Mouse (Mus musculus): ENCODE results near the gene Stim1. TPM values are rescaled to one million over a fixed set of nuclear protein-coding genes. Genes with fewer than 3 reads are reported as not detected.
A peak's percentile ranks its signal among the peaks of the same experiment; 100 is the strongest.

Gene Stim1
- polyA plus RNA-seq (2014; fragmentation: Nextera tagmentation; extraction: Ambion mirVana): 15.2 and 15.4 TPM in 2 replicates

DNA sequence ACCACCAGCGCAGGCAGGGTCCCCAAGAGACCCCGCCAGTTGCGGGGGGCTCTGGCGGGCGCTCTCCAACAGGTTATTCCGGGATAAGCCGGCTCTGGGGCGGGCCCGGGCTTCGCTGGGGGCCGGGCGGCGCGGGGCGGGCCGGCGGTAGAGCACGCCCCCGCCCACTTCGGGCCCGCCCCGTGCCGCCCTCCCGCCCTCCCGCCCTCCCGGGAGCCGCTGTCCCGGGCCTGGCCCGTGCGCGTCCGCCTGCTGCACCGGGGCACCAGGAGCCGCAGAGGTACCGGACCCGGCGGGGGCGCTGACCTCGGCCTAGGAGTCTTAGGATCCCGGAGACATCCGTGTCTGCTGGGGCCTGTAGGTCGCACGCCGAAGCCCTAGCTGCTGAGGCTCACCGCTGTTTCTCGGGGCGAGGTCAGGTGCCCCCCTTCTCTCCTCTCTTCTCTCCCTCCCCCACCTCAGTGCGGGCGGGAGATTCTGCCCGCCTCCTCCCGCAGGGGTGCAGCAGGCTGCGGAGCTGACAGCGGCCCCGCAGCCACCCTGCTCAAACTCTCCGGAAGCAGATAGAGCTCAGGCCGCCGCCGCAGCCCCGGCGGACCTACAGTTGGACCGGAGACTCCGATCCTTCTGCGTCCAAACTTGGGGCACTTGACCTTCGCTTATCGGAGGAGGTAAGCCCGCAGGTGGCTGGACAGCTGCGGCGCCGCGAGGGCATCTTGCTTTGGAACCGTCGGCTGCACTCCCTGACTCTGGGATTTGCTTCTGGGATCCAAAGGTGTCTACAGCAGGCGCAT, at the start of gene Stim1:
Stim1 (plus strand) TSS at position 206 of the 794 bp plus-strand sequence.
- Histone ChIP-seq H3K36me3 (replicated peaks; ENCODE audit: control insufficient read depth, insufficient read depth) (no peaks in the 10 kb centered on the region), H3K4me2 (replicated peaks) (peak within 1 kb of the TSS; percentile 97), H3K9me3 (ENCODE audit: control insufficient read depth, low read length) (no peaks in the 10 kb centered on the region), H3K4me1 (replicated peaks; ENCODE audit: control insufficient read depth, insufficient read depth, low read length) (peaks cover 18% of the 10 kb centered on the region), H3K27ac (no peak within 1 kb of the TSS), H3K4me3 (replicated peaks; ENCODE audit: low read length) (peak within 1 kb of the TSS; percentile 88), H3K27me3 (ENCODE audit: control insufficient read depth, insufficient read depth, low read length) (peaks cover 8% of the 10 kb centered on the region; the same call in 1 of the 2 replicates), H3K9ac (peak within 1 kb of the TSS; percentile 58)
- under 1% methylated on average over 69 of the region's 73 CpGs for WGBS
- peak; percentile 81 for ATAC-seq (ENCODE audit: low FRiP score)
- DNase-seq (ENCODE audit: low spot score): peak; percentile 33

DNA sequence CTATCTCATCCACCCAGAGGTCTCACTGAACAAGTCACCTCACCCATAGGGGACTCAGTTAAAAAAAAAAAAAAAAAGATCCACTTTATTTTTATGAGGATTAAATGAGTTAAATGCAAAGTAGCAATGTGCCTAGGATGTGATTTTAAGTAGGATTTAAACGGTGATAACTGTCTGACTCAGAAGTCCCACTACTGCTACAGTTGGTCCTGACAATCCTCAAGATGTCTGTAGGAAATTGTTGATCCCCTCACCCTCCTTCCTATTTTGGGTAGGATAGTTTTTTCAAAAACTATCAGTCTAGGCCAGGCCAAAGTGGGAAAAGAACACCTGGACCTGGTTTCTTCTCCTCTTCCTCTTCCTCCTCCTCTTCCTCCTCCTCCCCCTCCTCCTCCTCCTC, 45.7 kb upstream of the Stim1 start:
- no peak for DNase-seq (ENCODE audit: low spot score)
- no peaks in the 10 kb centered on the region for H3K27me3 ChIP-seq (ENCODE audit: control insufficient read depth, insufficient read depth, low read length)

DNA sequence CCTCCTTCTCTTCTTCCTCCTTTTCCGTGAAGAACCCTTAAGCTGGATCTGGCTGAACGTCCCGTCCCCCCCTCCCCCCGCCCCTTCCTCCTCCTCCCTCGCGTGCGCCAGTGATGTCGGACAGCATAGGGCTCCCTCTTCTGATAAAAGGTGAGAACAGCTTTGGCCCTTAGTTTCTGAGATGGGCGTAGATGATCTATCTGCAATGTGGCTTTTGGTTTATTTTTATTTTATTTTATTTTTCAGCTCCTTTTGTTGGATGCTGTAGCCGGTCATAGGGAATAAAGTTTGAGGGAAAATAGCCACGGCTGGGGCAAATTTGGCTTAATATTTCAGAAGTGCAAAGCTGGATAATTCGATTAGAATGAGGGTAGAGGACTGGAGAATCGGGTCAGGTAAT, 45.3 kb upstream of the Stim1 start:
- Histone ChIP-seq H3K4me3 (replicated peaks; ENCODE audit: low read length) (peak overlapping the region; percentile 61), H3K36me3 (replicated peaks; ENCODE audit: control insufficient read depth, insufficient read depth) (no peaks in the 10 kb centered on the region), H3K27ac (no peak overlapping the region), H3K27me3 (ENCODE audit: control insufficient read depth, insufficient read depth, low read length) (no peaks in the 10 kb centered on the region), H3K9ac (peak overlapping the region; percentile 75), H3K9me3 (ENCODE audit: control insufficient read depth, low read length) (no peaks in the 10 kb centered on the region), H3K4me2 (replicated peaks) (peak overlapping the region; percentile 79), H3K4me1 (replicated peaks; ENCODE audit: control insufficient read depth, insufficient read depth, low read length) (no peaks in the 10 kb centered on the region)
- ATAC-seq (ENCODE audit: low FRiP score): peak; percentile 56
- DNase-seq (ENCODE audit: low spot score): peak; percentile 69
- 1% methylated on average over 8 of the region's 13 CpGs for WGBS

More for the DNA sequence above, 45.7 kb upstream of the Stim1 start:
- Histone ChIP-seq H3K27ac (no peak overlapping the region), H3K9me3 (ENCODE audit: control insufficient read depth, low read length) (no peaks in the 10 kb centered on the region), H3K4me3 (replicated peaks; ENCODE audit: low read length) (no peak overlapping the region), H3K36me3 (replicated peaks; ENCODE audit: control insufficient read depth, insufficient read depth) (no peaks in the 10 kb centered on the region), H3K4me1 (replicated peaks; ENCODE audit: control insufficient read depth, insufficient read depth, low read length) (no peaks in the 10 kb centered on the region), H3K4me2 (replicated peaks) (peak overlapping the region; percentile 79; the same call in 1 of the 2 replicates), H3K9ac (no peak overlapping the region)
- 65% methylated on average over 1 of the region's 1 CpGs for WGBS
- no peak for ATAC-seq (ENCODE audit: low FRiP score)

DNA sequence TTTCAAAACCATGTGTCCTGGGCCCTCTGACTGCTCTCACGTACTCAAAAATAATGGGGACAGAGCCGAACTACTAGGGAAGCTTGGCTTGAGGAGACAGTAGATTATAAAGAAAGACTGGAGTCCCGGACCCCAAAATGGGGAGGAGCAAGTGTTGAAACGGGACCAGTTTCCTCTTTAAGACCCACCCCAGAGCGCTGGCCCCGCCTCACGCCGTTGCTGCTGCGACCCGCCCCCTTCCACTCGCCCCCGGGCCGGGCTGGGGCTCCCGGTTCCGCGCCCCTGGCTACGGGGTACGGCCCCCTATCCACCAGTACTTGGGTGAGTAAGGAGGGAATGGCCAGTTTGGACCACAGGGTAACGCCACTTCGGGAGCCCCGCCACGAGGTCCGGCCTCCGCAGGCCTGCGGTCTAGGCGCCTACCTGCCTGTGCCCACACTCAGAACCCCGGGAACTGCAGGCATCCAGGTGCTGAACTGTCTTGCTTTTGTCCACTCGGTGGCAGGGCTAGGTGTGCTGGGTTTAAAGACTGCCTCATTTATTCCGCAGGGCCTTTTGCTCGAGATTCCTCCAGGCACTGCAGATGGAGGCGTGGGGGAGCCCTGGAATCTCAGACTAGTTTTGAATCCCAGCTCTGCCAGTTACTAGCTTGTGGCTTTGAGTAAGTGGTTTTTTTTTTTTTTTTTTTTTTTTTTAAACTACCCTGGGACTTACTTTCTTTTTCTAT, 44.6 kb upstream of the Stim1 start:
- Histone ChIP-seq H3K4me1 (replicated peaks; ENCODE audit: control insufficient read depth, insufficient read depth, low read length) (no peaks in the 10 kb centered on the region), H3K27ac (no peak overlapping the region; the same call in 1 of the 2 replicates), H3K9ac (peak overlapping the region; percentile 75), H3K4me3 (replicated peaks; ENCODE audit: low read length) (peak overlapping the region; percentile 61), H3K27me3 (ENCODE audit: control insufficient read depth, insufficient read depth, low read length) (no peaks in the 10 kb centered on the region), H3K36me3 (replicated peaks; ENCODE audit: control insufficient read depth, insufficient read depth) (no peaks in the 10 kb centered on the region), H3K9me3 (ENCODE audit: control insufficient read depth, low read length) (no peaks in the 10 kb centered on the region), H3K4me2 (replicated peaks) (peak overlapping the region; percentile 79)
- ATAC-seq (ENCODE audit: low FRiP score): peak; percentile 85
- peak; percentile 56 for DNase-seq (ENCODE audit: low spot score)
- WGBS: 2% methylated on average over 31 of the region's 31 CpGs

DNA sequence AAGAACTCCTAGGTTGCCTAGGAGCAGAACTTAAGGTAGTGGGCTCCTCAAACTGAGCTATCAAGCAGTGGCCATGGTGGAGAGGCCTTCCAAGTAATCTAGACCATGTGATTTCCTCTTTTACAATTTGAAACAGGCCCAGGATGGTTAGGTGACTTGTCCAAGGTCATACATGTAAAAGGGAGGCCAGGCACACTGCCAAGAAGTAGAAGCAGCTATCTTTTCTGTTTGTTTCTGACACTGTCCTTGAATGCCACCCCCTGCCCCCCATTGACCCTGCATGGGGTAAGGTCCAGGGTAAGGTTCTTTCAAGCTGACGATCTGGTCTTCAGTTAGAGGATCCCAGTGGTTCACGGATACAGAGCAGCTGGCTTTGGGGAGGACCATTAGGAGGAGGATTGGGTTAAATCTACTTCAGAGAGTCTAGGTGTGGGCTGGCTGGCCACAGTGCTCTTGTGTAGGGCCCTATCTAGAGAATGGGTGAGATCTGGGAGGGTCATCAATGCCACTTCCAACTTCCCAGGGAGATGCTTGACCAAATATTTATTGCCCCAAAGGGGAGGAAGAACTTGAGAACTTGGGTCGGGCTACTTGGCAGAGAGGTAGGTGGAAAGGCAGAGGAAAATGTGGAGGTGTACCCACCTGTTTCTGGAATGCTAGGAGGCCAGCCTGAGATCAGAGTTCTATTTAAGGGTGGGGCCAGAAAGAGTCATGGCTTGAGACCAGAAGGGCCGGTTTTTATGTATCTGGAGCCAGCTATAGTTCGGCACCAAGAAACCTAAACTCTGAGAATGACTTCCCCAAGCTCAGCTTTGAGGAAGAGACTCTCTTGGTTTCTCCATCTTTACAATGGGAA, 43.5 kb upstream of the Stim1 start:
- Histone ChIP-seq H3K27ac (no peak overlapping the region), H3K4me3 (replicated peaks; ENCODE audit: low read length) (no peak overlapping the region), H3K4me1 (replicated peaks; ENCODE audit: control insufficient read depth, insufficient read depth, low read length) (no peaks in the 10 kb centered on the region), H3K9ac (no peak overlapping the region), H3K36me3 (replicated peaks; ENCODE audit: control insufficient read depth, insufficient read depth) (0 out of 2 replicates have a peak, but pooled peaks cover 3% of the 10 kb centered on the region), H3K27me3 (ENCODE audit: control insufficient read depth, insufficient read depth, low read length) (no peaks in the 10 kb centered on the region), H3K4me2 (replicated peaks) (peak overlapping the region; percentile 79; the same call in 1 of the 2 replicates), H3K9me3 (ENCODE audit: control insufficient read depth, low read length) (no peaks in the 10 kb centered on the region)
- 91% methylated on average over 5 of the region's 5 CpGs for WGBS
- ATAC-seq (ENCODE audit: low FRiP score) (no peak), DNase-seq (ENCODE audit: low spot score) (no peak)

DNA sequence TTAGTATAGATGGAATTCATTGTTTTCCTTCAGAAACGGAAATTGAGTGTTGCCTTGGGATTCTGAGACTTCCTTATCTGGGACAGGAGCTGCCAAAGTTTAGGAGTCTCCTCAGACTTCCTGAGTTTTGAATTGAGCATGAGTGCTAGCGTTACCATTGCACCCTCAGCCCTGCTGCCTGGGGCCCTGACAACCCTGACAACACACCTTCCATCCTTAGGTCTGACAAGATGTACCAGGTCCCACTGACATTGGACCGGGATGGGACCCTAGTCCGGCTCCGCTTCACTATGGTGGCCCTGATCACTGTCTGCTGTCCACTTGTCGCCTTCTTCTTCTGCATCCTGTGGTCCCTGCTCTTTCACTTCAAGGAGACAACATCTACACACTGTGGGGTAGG, 41.6 kb upstream of the Stim1 start:
- H3K36me3 ChIP-seq (replicated peaks; ENCODE audit: control insufficient read depth, insufficient read depth): peaks cover 3% of the 10 kb centered on the region; the same call in 1 of the 2 replicates
- H3K4me2 ChIP-seq (replicated peaks): no peak overlapping the region
- WGBS: 93% methylated on average over 6 of the region's 6 CpGs
- no peak for DNase-seq (ENCODE audit: low spot score)
- ATAC-seq (ENCODE audit: low FRiP score): no peak
- no peaks in the 10 kb centered on the region for H3K9me3 ChIP-seq (ENCODE audit: control insufficient read depth, low read length)
- no peak overlapping the region for H3K9ac ChIP-seq
- H3K27me3 ChIP-seq (ENCODE audit: control insufficient read depth, insufficient read depth, low read length): no peaks in the 10 kb centered on the region
- H3K27ac ChIP-seq: no peak overlapping the region
- H3K4me1 ChIP-seq (replicated peaks; ENCODE audit: control insufficient read depth, insufficient read depth, low read length): no peaks in the 10 kb centered on the region
- no peak overlapping the region for H3K4me3 ChIP-seq (replicated peaks; ENCODE audit: low read length)

DNA sequence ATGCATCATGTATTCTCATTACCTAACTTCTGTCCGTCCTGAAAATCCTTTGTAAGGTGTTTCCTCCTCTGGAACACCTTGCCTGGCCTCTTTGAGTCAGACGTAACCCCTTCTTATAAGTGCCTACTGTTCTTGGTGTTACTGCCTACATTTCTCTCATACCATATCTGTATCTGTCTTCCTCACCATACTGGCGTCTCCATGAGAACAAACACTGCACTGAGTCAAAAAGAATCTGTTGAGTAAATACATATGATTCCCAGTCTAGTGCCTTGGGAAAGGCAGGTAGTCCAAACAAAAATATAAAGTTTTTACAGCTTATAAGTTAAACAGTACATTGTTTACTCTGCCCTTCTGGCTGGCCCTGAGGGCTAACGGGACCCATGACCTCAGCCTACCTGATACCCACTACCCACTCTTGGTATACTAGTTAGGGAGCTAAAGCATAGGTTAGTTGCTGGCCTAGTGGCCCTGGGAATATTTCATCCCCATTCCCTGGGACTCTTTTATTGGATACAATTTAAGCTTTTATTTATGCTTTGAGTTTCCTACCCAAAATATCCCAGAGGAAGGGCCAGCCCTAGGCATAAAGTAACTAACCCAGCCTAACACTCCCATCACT, 39.4 kb upstream of the Stim1 start:
- ATAC-seq (ENCODE audit: low FRiP score) (no peak), DNase-seq (ENCODE audit: low spot score) (no peak)
- H3K9ac ChIP-seq: no peak overlapping the region
- no peak overlapping the region for H3K4me2 ChIP-seq (replicated peaks)
- H3K27ac ChIP-seq: no peak overlapping the region
- H3K4me1 ChIP-seq (replicated peaks; ENCODE audit: control insufficient read depth, insufficient read depth, low read length): no peaks in the 10 kb centered on the region
- no peaks in the 10 kb centered on the region for H3K9me3 ChIP-seq (ENCODE audit: control insufficient read depth, low read length)
- H3K4me3 ChIP-seq (replicated peaks; ENCODE audit: low read length): no peak overlapping the region
- no peaks in the 10 kb centered on the region for H3K27me3 ChIP-seq (ENCODE audit: control insufficient read depth, insufficient read depth, low read length)
- peaks cover 3% of the 10 kb centered on the region; the same call in 1 of the 2 replicates for H3K36me3 ChIP-seq (replicated peaks; ENCODE audit: control insufficient read depth, insufficient read depth)
- 99% methylated on average over 4 of the region's 4 CpGs for WGBS

DNA sequence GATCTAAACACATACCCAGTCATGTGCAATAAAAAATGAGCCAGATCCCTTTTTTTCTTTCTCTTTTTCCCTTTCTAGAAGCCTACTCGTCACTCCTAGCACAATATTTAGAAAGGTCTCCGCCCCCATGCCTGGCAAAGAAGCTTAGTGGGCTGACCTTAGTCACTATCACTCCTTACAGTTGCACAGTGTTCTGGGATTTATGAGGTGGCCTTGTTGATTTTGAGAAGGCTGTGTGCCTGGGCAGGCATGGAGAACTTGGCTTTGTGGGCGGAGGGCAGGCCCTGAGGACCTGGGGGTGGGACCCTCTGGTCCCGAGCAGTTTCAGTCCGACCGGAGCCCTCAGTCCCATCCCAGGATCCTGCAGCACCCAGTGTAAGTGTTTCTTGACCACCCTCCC, 37.8 kb upstream of the Stim1 start:
- Histone ChIP-seq H3K4me1 (replicated peaks; ENCODE audit: control insufficient read depth, insufficient read depth, low read length) (no peaks in the 10 kb centered on the region), H3K27ac (no peak overlapping the region), H3K36me3 (replicated peaks; ENCODE audit: control insufficient read depth, insufficient read depth) (peaks cover 8% of the 10 kb centered on the region; the same call in 1 of the 2 replicates), H3K4me2 (replicated peaks) (no peak overlapping the region), H3K4me3 (replicated peaks; ENCODE audit: low read length) (no peak overlapping the region), H3K9me3 (ENCODE audit: control insufficient read depth, low read length) (no peaks in the 10 kb centered on the region), H3K27me3 (ENCODE audit: control insufficient read depth, insufficient read depth, low read length) (no peaks in the 10 kb centered on the region), H3K9ac (no peak overlapping the region)
- DNase-seq (ENCODE audit: low spot score) (no peak), ATAC-seq (ENCODE audit: low FRiP score) (no peak)
- 91% methylated on average over 6 of the region's 6 CpGs for WGBS

Data from hindbrain, embryonic 14.5 days (tissue).